In the genomic region with DNA sequence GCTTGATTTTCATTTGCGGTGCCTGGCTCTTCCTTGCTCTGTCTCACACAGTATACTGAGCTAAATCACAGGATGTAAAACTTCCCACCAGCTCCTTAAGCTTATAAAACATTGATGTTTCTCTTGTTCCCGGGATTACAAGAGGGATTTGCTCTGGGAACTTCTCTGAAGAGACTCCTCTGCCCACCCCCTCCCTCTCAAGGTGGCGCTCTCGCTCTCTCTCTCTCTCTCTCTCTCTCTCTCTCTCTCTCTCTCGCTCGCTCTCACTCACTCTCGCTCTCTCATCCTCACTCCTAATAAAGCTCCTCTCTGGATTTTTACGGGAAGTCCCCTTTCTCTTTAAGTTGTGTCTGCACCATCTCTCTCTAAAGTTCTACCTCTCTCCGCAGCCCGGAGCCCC, we compare ENCODE assay signal across 12 mouse cellular contexts. TPM values are rescaled to one million over a fixed set of nuclear protein-coding genes. Genes with fewer than 3 reads are reported as not detected.
A peak's percentile ranks its signal among the peaks of the same experiment; 100 is the strongest.
DNase-seq lines count a peak whose midpoint lies in the region; ATAC-seq lines count a peak whose summit lies in the region.
"Had no signal": no experiment of that assay in that cellular context is flagged by ENCODE, and none has a peak within 500 bp of the region (broad histone marks: within the 10 kb centered on the region; RNA-seq: fewer than 3 reads in every experiment).

No protein-coding gene starts in this region.

- peaks cover 28% of the 10 kb centered on the region for H3K4me1 ChIP-seq in hindbrain, embryonic 10.5 days (replicated peaks)
- peaks cover 23% of the 10 kb centered on the region for H3K4me1 ChIP-seq in hindbrain, embryonic 13.5 days (replicated peaks)
- H3K4me1 ChIP-seq in hindbrain, embryonic 15.5 days (replicated peaks): peaks cover 8% of the 10 kb centered on the region; the same call in 1 of the 2 replicates

- H3K36me3 ChIP-seq in hindbrain, embryonic 10.5 days: no peaks in the 10 kb centered on the region
- H3K36me3 ChIP-seq in hindbrain, embryonic 13.5 days: no peaks in the 10 kb centered on the region
- no peaks in the 10 kb centered on the region for H3K36me3 ChIP-seq in hindbrain, embryonic 15.5 days

- H3K9me3 ChIP-seq in hindbrain, embryonic 10.5 days: no peaks in the 10 kb centered on the region
- no peaks in the 10 kb centered on the region for H3K9me3 ChIP-seq in hindbrain, embryonic 13.5 days
- H3K9me3 ChIP-seq in hindbrain, embryonic 15.5 days: no peaks in the 10 kb centered on the region

- no peak overlapping the region; the same call in 1 of the 2 replicates for H3K4me2 ChIP-seq in hindbrain, embryonic 13.5 days
- H3K4me2 ChIP-seq in hindbrain, embryonic 15.5 days: peak overlapping the region; percentile 4; the same call in 1 of the 2 replicates

- no peaks in the 10 kb centered on the region for H3K27me3 ChIP-seq in hindbrain, embryonic 10.5 days (ENCODE audit: insufficient read depth, poor library complexity, severe bottlenecking)
- peaks cover under 1% of the 10 kb centered on the region; the same call in 1 of the 2 replicates for H3K27me3 ChIP-seq in hindbrain, embryonic 13.5 days
- no peaks in the 10 kb centered on the region for H3K27me3 ChIP-seq in hindbrain, embryonic 15.5 days

- WGBS in hindbrain, embryonic 10.5 days: 32% methylated on average over 10 of the region's 10 CpGs
- 33% methylated on average over 10 of the region's 10 CpGs for WGBS in hindbrain, embryonic 13.5 days
- WGBS in hindbrain, embryonic 15.5 days: 26% methylated on average over 10 of the region's 10 CpGs

- ATAC-seq in hindbrain, embryonic 13.5 days (ENCODE audit: low FRiP score): no peak
- no peak for ATAC-seq in hindbrain, embryonic 15.5 days (ENCODE audit: low FRiP score, low read depth)
- no peak for ATAC-seq in frontal cortex, adult (ENCODE audit: low TSS enrichment)

- H3K9ac ChIP-seq in hindbrain, embryonic 13.5 days: no peak overlapping the region
- H3K9ac ChIP-seq in hindbrain, embryonic 15.5 days: no peak overlapping the region

- peak overlapping the region; percentile 16; the same call in 1 of the 2 replicates for H3K4me3 ChIP-seq in hindbrain, embryonic 10.5 days
- H3K4me3 ChIP-seq in hindbrain, embryonic 13.5 days: no peak overlapping the region
- H3K4me3 ChIP-seq in hindbrain, embryonic 15.5 days: no peak overlapping the region
- H3K4me3 ChIP-seq: erythroblast, embryonic 14.5 days; myocyte had no signal

- no peak for DNase-seq in hindbrain, embryonic 10.5 days (ENCODE audit: low spot score)
- DNase-seq in retina, postnatal 1 day: peak; percentile 58
- DNase-seq in retina, embryonic 14.5 days (ENCODE audit: low spot score): no peak
- DNase-seq in yolk sac, embryonic 10.5 days (ENCODE audit: low spot score): peak; percentile 21
- no peak for DNase-seq in kidney, adult 18-20 months
- DNase-seq: lung, adult 2 months had no signal

- peak overlapping the region; percentile 31; the same call in 1 of the 2 replicates for H3K27ac ChIP-seq in hindbrain, embryonic 10.5 days
- no peak overlapping the region for H3K27ac ChIP-seq in hindbrain, embryonic 13.5 days
- H3K27ac ChIP-seq in hindbrain, embryonic 15.5 days (replicated peaks): no peak overlapping the region

RNA-seq across cellular contexts. Expression of a gene that starts 18.1 kb away (rescaled TPM):
- polyA plus RNA-seq in hindbrain, embryonic 10.5 days (2016; fragmentation: Nextera tagmentation; extraction: Ambion mirVana): 3.7 and 4.9 TPM in 2 replicates
- 2.0 and 3.1 TPM in 2 replicates for polyA plus RNA-seq in hindbrain, embryonic 13.5 days (2015; fragmentation: Nextera tagmentation; extraction: Ambion mirVana)
- polyA plus RNA-seq in hindbrain, embryonic 15.5 days (2015; fragmentation: Nextera tagmentation; extraction: Ambion mirVana): 1.8 and 2.4 TPM in 2 replicates

RNA-seq across cellular contexts. Expression of a gene that starts 46.9 kb away (rescaled TPM):
- polyA plus RNA-seq in hindbrain, embryonic 10.5 days (2016; fragmentation: Nextera tagmentation; extraction: Ambion mirVana): not detected in 2 replicates
- not detected in 2 replicates for polyA plus RNA-seq in hindbrain, embryonic 13.5 days (2015; fragmentation: Nextera tagmentation; extraction: Ambion mirVana)
- not detected in 2 replicates for polyA plus RNA-seq in hindbrain, embryonic 15.5 days (2015; fragmentation: Nextera tagmentation; extraction: Ambion mirVana)
- polyA plus RNA-seq: erythroblast, embryonic 14.5 days; lung, adult 2 months; myocyte; urinary bladder, adult 2 months had no signal

Comparison
In these comparisons a context has a peak if more than half of its experiments do, and no peak if none do; other contexts are left out.
1. DNase-seq: peak in retina, postnatal 1 day (single experiment) and yolk sac, embryonic 10.5 days (single experiment); none in hindbrain, embryonic 10.5 days (single experiment), retina, embryonic 14.5 days (single experiment) and kidney, adult 18-20 months (single experiment).